In the genomic region with DNA sequence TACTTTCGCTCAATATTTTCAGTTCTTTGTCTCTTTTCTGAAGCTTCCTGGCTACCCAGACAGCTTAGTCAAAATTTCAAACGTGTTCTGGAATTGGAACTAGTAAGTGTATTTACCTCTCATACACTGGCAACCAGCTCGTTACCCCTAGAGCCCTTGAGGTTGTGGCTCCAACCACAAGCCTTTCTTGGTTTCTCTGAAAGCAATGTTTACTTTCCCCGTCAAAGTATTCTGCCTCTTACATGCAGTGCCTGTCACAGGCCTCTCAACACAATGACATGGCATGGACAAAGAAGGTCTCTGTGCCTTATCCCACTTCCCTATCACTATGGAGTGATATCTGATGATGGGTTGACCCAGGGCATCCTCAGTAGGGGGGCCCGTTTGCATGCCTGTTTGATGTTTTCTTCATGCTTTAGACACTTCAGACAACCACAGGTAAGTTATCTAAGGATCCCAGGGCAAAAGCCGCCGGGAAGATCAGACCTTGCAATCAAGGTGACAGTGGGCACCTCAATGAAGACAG, we compare ENCODE assay signal across 8 mouse cellular contexts. TPM values are rescaled to one million over a fixed set of nuclear protein-coding genes. Genes with fewer than 3 reads are reported as not detected.
A peak's percentile ranks its signal among the peaks of the same experiment; 100 is the strongest.
DNase-seq lines count a peak whose midpoint lies in the region; ATAC-seq and TF ChIP-seq lines count a peak whose summit lies in the region.

No protein-coding gene starts in this region.

- TF ChIP-seq CTCF in cortical plate, adult 2 months (IDR thresholded peaks at IDR 0.05; ENCODE audit: extremely low read depth, insufficient read depth, low read length), result no peak

- peak overlapping the region; percentile 91 for H3K4me2 ChIP-seq in liver, embryonic 11.5 days
- peak overlapping the region; percentile 66 for H3K4me2 ChIP-seq in midbrain, embryonic 12.5 days (replicated peaks)

- no peaks in the 10 kb centered on the region for H3K36me3 ChIP-seq in liver, embryonic 11.5 days (ENCODE audit: control insufficient read depth, insufficient read depth, low read length)
- no peaks in the 10 kb centered on the region for H3K36me3 ChIP-seq in midbrain, embryonic 12.5 days

- no peak; the same call in 1 of the 2 replicates for ATAC-seq in liver, embryonic 11.5 days (replicated peaks; ENCODE audit: low FRiP score)
- no peak for ATAC-seq in midbrain, embryonic 12.5 days (ENCODE audit: low FRiP score, low read depth)

- 35% methylated on average over 7 of the region's 7 CpGs for WGBS in liver, embryonic 11.5 days
- WGBS in midbrain, embryonic 12.5 days, result 48% methylated on average over 7 of the region's 7 CpGs

- peak overlapping the region; percentile 92 for H3K4me3 ChIP-seq in liver, embryonic 11.5 days (ENCODE audit: low read depth, low read length)
- H3K4me3 ChIP-seq in cortical plate, adult 2 months (ENCODE audit: insufficient read depth, low read length), result peak overlapping the region; percentile 79
- H3K4me3 ChIP-seq in midbrain, embryonic 12.5 days, result peak overlapping the region; percentile 71

- peak overlapping the region; percentile 98 for H3K9ac ChIP-seq in liver, embryonic 11.5 days (ENCODE audit: low read depth, low read length)
- H3K9ac ChIP-seq in midbrain, embryonic 12.5 days (replicated peaks), result peak overlapping the region; percentile 74; the same call in 1 of the 2 replicates

- no peak for TF ChIP-seq POLR2A in cortical plate, adult 2 months (IDR thresholded peaks at IDR 0.05; ENCODE audit: extremely low read depth, insufficient read depth, low read length)

- H3K27me3 ChIP-seq in liver, embryonic 11.5 days (replicated peaks; ENCODE audit: control insufficient read depth, insufficient read depth, low read length), result no peaks in the 10 kb centered on the region
- no peaks in the 10 kb centered on the region for H3K27me3 ChIP-seq in midbrain, embryonic 12.5 days

- H3K9me3 ChIP-seq in liver, embryonic 11.5 days (ENCODE audit: control insufficient read depth, low read length), result no peaks in the 10 kb centered on the region
- no peaks in the 10 kb centered on the region for H3K9me3 ChIP-seq in midbrain, embryonic 12.5 days

- peak overlapping the region; percentile 96 for H3K27ac ChIP-seq in liver, embryonic 11.5 days (ENCODE audit: low read depth, low read length)
- no peak overlapping the region for H3K27ac ChIP-seq in cortical plate, adult 2 months (ENCODE audit: insufficient read depth, low read length)
- H3K27ac ChIP-seq in midbrain, embryonic 12.5 days (replicated peaks), result peak overlapping the region; percentile 79

- no peak for DNase-seq in liver, embryonic 11.5 days (ENCODE audit: low spot score)
- DNase-seq in liver, result no peak
- peak; percentile 11 for DNase-seq in induced T-regulatory cell, adult 2 months (ENCODE audit: low read depth)
- no peak for DNase-seq in layer of hippocampus, postnatal 36 days
- no peak for DNase-seq in urinary bladder, postnatal 36 days (ENCODE audit: low spot score in 2 of 2)
- no peak for DNase-seq in ovary, postnatal 10 days (ENCODE audit: low spot score)

- peaks cover 14% of the 10 kb centered on the region for H3K4me1 ChIP-seq in liver, embryonic 11.5 days (replicated peaks; ENCODE audit: control insufficient read depth, insufficient read depth, low read length)
- H3K4me1 ChIP-seq in cortical plate, adult 2 months (ENCODE audit: control insufficient read depth, insufficient read depth, low read length), result peaks cover 4% of the 10 kb centered on the region; the same call in 1 of the 2 replicates
- H3K4me1 ChIP-seq in midbrain, embryonic 12.5 days, result peaks cover 5% of the 10 kb centered on the region; the same call in 1 of the 2 replicates

RNA-seq across cellular contexts. Expression of a gene that starts 1.2 kb away (rescaled TPM):
- polyA plus RNA-seq in liver, embryonic 11.5 days (2014; fragmentation: Nextera tagmentation; extraction: Ambion mirVana), result 14.5 and 16.2 TPM in 2 replicates
- 34.2 and 34.4 TPM in 2 replicates for polyA plus RNA-seq in cortical plate, adult 2 months (2012; rRNA removed)
- polyA plus RNA-seq in midbrain, embryonic 12.5 days (2016; fragmentation: Nextera tagmentation; extraction: Ambion mirVana), result 15.2 TPM in 2 replicates
- total RNA-seq in layer of hippocampus, postnatal 36 days (2021), result 10 to 100 TPM; 60.5 to 61.2 TPM

RNA-seq across cellular contexts. Expression of a gene that starts 31.5 kb away (rescaled TPM):
- 18.5 and 19.9 TPM in 2 replicates for polyA plus RNA-seq in liver, embryonic 11.5 days (2014; fragmentation: Nextera tagmentation; extraction: Ambion mirVana)
- polyA plus RNA-seq in cortical plate, adult 2 months (2012; rRNA removed), result 51.7 and 60.1 TPM in 2 replicates
- 37.6 and 39.6 TPM in 2 replicates for polyA plus RNA-seq in midbrain, embryonic 12.5 days (2016; fragmentation: Nextera tagmentation; extraction: Ambion mirVana)
- total RNA-seq in layer of hippocampus, postnatal 36 days (2021), result 100 to 1,000 TPM; 138 to 151 TPM

RNA-seq across cellular contexts. Expression of a gene that starts 56.2 kb away (rescaled TPM):
- polyA plus RNA-seq in liver, embryonic 11.5 days (2014; fragmentation: Nextera tagmentation; extraction: Ambion mirVana), result 42.2 and 44.6 TPM in 2 replicates
- polyA plus RNA-seq in cortical plate, adult 2 months (2012; rRNA removed), result 23.1 and 24.3 TPM in 2 replicates
- polyA plus RNA-seq in midbrain, embryonic 12.5 days (2016; fragmentation: Nextera tagmentation; extraction: Ambion mirVana), result 44.1 and 50.7 TPM in 2 replicates
- total RNA-seq in layer of hippocampus, postnatal 36 days (2021), result 10 to 100 TPM; 44.9 to 61.6 TPM
